Mouse (Mus musculus): Measurements from ENCODE around the gene Hk2. TPM values are rescaled to one million over a fixed set of nuclear protein-coding genes. Genes with fewer than 3 reads are reported as not detected.
A peak's percentile ranks its signal among the peaks of the same experiment; 100 is the strongest.

Hk2 gene
- polyA plus RNA-seq, 1 experiment from 2014 or later, result 31.0 TPM

DNA sequence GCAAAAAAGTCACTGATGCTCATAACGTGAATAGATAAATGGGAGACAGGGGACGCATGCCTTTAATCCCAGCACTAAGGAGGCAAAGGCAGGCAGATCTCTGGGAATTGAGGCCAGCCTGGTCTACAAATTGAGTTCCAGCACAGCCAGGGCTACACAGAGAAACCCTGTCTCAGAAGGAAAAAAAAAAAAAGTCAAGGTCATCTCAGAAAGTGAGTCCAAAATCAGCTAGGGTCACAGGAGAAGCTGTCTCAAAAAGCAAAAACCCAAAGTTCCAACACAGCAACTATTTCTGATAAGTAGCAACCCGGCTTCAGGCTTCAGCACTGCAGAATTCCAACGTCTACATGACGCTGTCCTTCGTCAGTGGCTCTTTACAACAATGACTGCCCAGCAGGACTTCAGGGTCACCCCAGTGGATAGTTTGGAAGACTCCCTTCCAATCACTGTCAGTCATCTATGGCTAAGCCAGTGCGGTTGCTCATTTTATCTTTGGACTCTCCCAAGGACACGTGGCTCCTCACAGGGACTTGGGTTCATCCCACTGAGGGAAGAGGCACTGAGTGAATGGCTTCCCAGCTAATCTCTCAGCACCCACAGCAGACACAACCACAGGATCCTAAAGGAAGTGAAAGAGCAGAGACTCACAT is 33.3 kb downstream of the Hk2 start:
- H3K27ac ChIP-seq (replicated peaks in 1 of 2; ENCODE audit: control insufficient read depth in 1 of 2, insufficient read depth in 1 of 2, low read depth in 2 of 2, low read length in 2 of 2), result peak overlapping the region; percentile 0 to 34; a peak in 2 of 4 replicates
- no peak for ATAC-seq (ENCODE audit: insufficient number of reproducible peaks, insufficient read depth, low FRiP score, low read depth)
- no peak overlapping the region for H3K4me2 ChIP-seq (ENCODE audit: low read length)
- H3K4me3 ChIP-seq (ENCODE audit: control insufficient read depth in 1 of 2, insufficient read depth in 1 of 2, low read depth in 1 of 2, low read length in 2 of 2), result no peak overlapping the region
- no peaks in the 10 kb centered on the region for H3K27me3 ChIP-seq (ENCODE audit: control insufficient read depth, insufficient read depth, low read length)
- WGBS, result 42% methylated on average over 8 of the region's 8 CpGs
- peaks cover 75% of the 10 kb centered on the region for H3K36me3 ChIP-seq (ENCODE audit: control insufficient read depth, insufficient read depth, low read length)
- H3K4me1 ChIP-seq (ENCODE audit: control insufficient read depth in 2 of 2, insufficient read depth in 2 of 2, low read length in 2 of 2), result 0 out of 4 replicates have a peak, but pooled peaks cover 0 to 3% of the 10 kb centered on the region in 2 experiments
- no peaks in the 10 kb centered on the region for H3K9me3 ChIP-seq (ENCODE audit: control insufficient read depth, low read length)
- H3K9ac ChIP-seq (ENCODE audit: low read length), result no peak overlapping the region

GRCm38 (mm10) chr6:82740269-82740668 is 34.0 kb downstream of the Hk2 start:
- H3K36me3 ChIP-seq (ENCODE audit: control insufficient read depth, insufficient read depth, low read length), result peaks cover 78% of the 10 kb centered on the region
- H3K9me3 ChIP-seq (ENCODE audit: control insufficient read depth, low read length), result no peaks in the 10 kb centered on the region
- H3K4me3 ChIP-seq (ENCODE audit: control insufficient read depth in 1 of 2, insufficient read depth in 1 of 2, low read depth in 1 of 2, low read length in 2 of 2), result no peak overlapping the region
- WGBS, result 23% methylated on average over 6 of the region's 6 CpGs
- H3K4me2 ChIP-seq (ENCODE audit: low read length), result no peak overlapping the region
- H3K9ac ChIP-seq (ENCODE audit: low read length), result peak overlapping the region; percentile 45; the same call in 1 of the 2 replicates
- H3K27ac ChIP-seq (replicated peaks in 1 of 2; ENCODE audit: control insufficient read depth in 1 of 2, insufficient read depth in 1 of 2, low read depth in 2 of 2, low read length in 2 of 2), result peak overlapping the region in 1 of 2 experiments; percentile 0; a peak in 1 of 4 replicates
- peak; percentile 32; the same call in 1 of the 2 replicates for ATAC-seq (ENCODE audit: insufficient number of reproducible peaks, insufficient read depth, low FRiP score, low read depth)
- 0 out of 4 replicates have a peak, but pooled peaks cover 0 to 3% of the 10 kb centered on the region in 2 experiments for H3K4me1 ChIP-seq (ENCODE audit: control insufficient read depth in 2 of 2, insufficient read depth in 2 of 2, low read length in 2 of 2)
- no peaks in the 10 kb centered on the region for H3K27me3 ChIP-seq (ENCODE audit: control insufficient read depth, insufficient read depth, low read length)

DNA sequence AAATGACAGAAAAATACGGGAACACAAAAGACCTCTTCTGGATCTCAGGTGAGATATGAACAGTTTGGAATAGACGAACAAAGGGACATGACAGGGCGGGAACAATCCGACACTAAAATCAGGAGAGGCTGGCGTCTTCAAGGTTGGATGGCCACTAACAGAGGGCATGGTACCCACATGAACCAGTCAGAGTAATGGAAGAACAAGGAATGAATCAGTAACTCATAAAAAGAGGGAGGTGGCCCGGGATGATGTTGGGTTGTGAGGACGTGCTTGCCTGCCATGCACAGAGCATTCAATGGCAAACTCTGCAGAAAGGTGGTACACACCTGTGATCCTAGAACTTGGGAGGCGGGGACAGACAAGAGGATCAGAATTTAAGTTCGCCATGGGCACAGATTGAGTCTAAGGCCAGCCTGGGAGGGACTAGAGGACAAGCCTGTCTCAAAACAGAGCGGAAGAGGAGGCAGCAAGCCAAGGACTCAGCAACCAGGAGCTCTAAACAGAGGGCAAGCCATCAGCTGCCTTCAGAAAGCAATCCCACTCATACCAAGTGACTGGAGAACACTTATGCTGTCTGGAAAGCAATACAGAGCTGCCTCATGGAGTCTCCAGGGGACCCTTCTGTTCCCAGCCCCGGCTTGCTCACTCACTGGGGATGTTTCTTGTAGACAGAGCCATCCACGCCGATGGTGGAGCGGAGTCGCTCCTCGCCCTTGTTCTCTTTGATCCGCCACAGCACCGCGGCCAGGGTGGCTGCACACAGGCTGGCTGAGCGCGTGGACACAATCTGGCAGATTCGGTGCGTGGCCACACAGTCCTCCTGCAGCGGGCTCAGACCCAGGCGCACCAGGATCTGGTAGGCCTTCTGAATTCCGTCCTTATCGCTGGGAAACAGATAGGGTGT is 36.4 kb downstream of the Hk2 start:
- H3K27ac ChIP-seq (replicated peaks in 1 of 2; ENCODE audit: control insufficient read depth in 1 of 2, insufficient read depth in 1 of 2, low read depth in 2 of 2, low read length in 2 of 2), result no peak overlapping the region
- H3K27me3 ChIP-seq (ENCODE audit: control insufficient read depth, insufficient read depth, low read length), result no peaks in the 10 kb centered on the region
- ATAC-seq (ENCODE audit: insufficient number of reproducible peaks, insufficient read depth, low FRiP score, low read depth), result no peak
- no peak overlapping the region for H3K4me3 ChIP-seq (ENCODE audit: control insufficient read depth in 1 of 2, insufficient read depth in 1 of 2, low read depth in 1 of 2, low read length in 2 of 2)
- 84% methylated on average over 27 of the region's 27 CpGs for WGBS
- peaks cover 80% of the 10 kb centered on the region for H3K36me3 ChIP-seq (ENCODE audit: control insufficient read depth, insufficient read depth, low read length)
- no peaks in the 10 kb centered on the region for H3K9me3 ChIP-seq (ENCODE audit: control insufficient read depth, low read length)
- H3K9ac ChIP-seq (ENCODE audit: low read length), result no peak overlapping the region
- 0 out of 4 replicates have a peak, but pooled peaks cover 0 to 3% of the 10 kb centered on the region in 2 experiments for H3K4me1 ChIP-seq (ENCODE audit: control insufficient read depth in 2 of 2, insufficient read depth in 2 of 2, low read length in 2 of 2)
- no peak overlapping the region for H3K4me2 ChIP-seq (ENCODE audit: low read length)

GRCm38 (mm10) chr6:82736626-82737600 is 37.3 kb downstream of the Hk2 start:
- Histone ChIP-seq H3K9ac (ENCODE audit: low read length) (no peak overlapping the region), H3K4me3 (ENCODE audit: control insufficient read depth in 1 of 2, insufficient read depth in 1 of 2, low read depth in 1 of 2, low read length in 2 of 2) (no peak overlapping the region), H3K9me3 (ENCODE audit: control insufficient read depth, low read length) (no peaks in the 10 kb centered on the region), H3K36me3 (ENCODE audit: control insufficient read depth, insufficient read depth, low read length) (peaks cover 76% of the 10 kb centered on the region), H3K4me1 (ENCODE audit: control insufficient read depth in 2 of 2, insufficient read depth in 2 of 2, low read length in 2 of 2) (0 out of 4 replicates have a peak, but pooled peaks cover 0 to 3% of the 10 kb centered on the region in 2 experiments), H3K27ac (replicated peaks in 1 of 2; ENCODE audit: control insufficient read depth in 1 of 2, insufficient read depth in 1 of 2, low read depth in 2 of 2, low read length in 2 of 2) (no peak overlapping the region), H3K4me2 (ENCODE audit: low read length) (no peak overlapping the region), H3K27me3 (ENCODE audit: control insufficient read depth, insufficient read depth, low read length) (no peaks in the 10 kb centered on the region)
- 80% methylated on average over 25 of the region's 25 CpGs for WGBS
- ATAC-seq (ENCODE audit: insufficient number of reproducible peaks, insufficient read depth, low FRiP score, low read depth), result no peak

DNA sequence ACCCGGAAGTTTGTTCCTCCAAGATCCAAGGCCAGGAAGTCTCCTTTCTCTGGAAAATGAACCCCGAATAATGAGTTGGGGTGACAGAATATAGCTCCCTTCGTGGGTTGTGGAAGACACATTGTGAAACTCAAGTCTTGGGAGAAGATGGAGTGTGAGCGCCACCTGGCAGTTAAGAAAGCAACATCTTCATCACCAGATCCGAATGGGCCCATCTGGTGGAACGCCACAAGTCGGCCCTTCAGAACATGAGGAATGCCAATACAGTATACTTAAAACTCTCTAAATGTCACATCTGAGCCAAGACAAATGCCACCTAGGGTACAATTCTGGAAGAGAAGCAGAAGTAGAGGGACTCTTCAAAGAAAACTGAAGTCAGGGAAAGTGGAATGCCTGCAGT is 38.9 kb downstream of the Hk2 start:
- no peaks in the 10 kb centered on the region for H3K9me3 ChIP-seq (ENCODE audit: control insufficient read depth, low read length)
- ATAC-seq (ENCODE audit: insufficient number of reproducible peaks, insufficient read depth, low FRiP score, low read depth), result no peak
- H3K27me3 ChIP-seq (ENCODE audit: control insufficient read depth, insufficient read depth, low read length), result no peaks in the 10 kb centered on the region
- no peak overlapping the region for H3K27ac ChIP-seq (replicated peaks in 1 of 2; ENCODE audit: control insufficient read depth in 1 of 2, insufficient read depth in 1 of 2, low read depth in 2 of 2, low read length in 2 of 2)
- WGBS, result 81% methylated on average over 7 of the region's 7 CpGs
- 0 out of 4 replicates have a peak, but pooled peaks cover 0 to 1% of the 10 kb centered on the region in 2 experiments for H3K4me1 ChIP-seq (ENCODE audit: control insufficient read depth in 2 of 2, insufficient read depth in 2 of 2, low read length in 2 of 2)
- H3K4me3 ChIP-seq (ENCODE audit: control insufficient read depth in 1 of 2, insufficient read depth in 1 of 2, low read depth in 1 of 2, low read length in 2 of 2), result no peak overlapping the region
- no peak overlapping the region for H3K4me2 ChIP-seq (ENCODE audit: low read length)
- H3K36me3 ChIP-seq (ENCODE audit: control insufficient read depth, insufficient read depth, low read length), result peaks cover 82% of the 10 kb centered on the region
- H3K9ac ChIP-seq (ENCODE audit: low read length), result no peak overlapping the region

GRCm38 (mm10) chr6:82728635-82729034 is 45.6 kb downstream of the Hk2 start:
- H3K27ac ChIP-seq (replicated peaks in 1 of 2; ENCODE audit: control insufficient read depth in 1 of 2, insufficient read depth in 1 of 2, low read depth in 2 of 2, low read length in 2 of 2), result no peak overlapping the region
- H3K4me2 ChIP-seq (ENCODE audit: low read length), result no peak overlapping the region
- no peaks in the 10 kb centered on the region for H3K9me3 ChIP-seq (ENCODE audit: control insufficient read depth, low read length)
- peaks cover 86% of the 10 kb centered on the region for H3K36me3 ChIP-seq (ENCODE audit: control insufficient read depth, insufficient read depth, low read length)
- H3K4me3 ChIP-seq (ENCODE audit: control insufficient read depth in 1 of 2, insufficient read depth in 1 of 2, low read depth in 1 of 2, low read length in 2 of 2), result no peak overlapping the region
- H3K9ac ChIP-seq (ENCODE audit: low read length), result no peak overlapping the region
- WGBS, result 55% methylated on average over 21 of the region's 21 CpGs
- ATAC-seq (ENCODE audit: insufficient number of reproducible peaks, insufficient read depth, low FRiP score, low read depth), result peak; percentile 55; the same call in 1 of the 2 replicates
- no peaks in the 10 kb centered on the region for H3K27me3 ChIP-seq (ENCODE audit: control insufficient read depth, insufficient read depth, low read length)
- H3K4me1 ChIP-seq (ENCODE audit: control insufficient read depth in 2 of 2, insufficient read depth in 2 of 2, low read length in 2 of 2), result peaks cover 10 to 11% of the 10 kb centered on the region in 2 experiments

DNA sequence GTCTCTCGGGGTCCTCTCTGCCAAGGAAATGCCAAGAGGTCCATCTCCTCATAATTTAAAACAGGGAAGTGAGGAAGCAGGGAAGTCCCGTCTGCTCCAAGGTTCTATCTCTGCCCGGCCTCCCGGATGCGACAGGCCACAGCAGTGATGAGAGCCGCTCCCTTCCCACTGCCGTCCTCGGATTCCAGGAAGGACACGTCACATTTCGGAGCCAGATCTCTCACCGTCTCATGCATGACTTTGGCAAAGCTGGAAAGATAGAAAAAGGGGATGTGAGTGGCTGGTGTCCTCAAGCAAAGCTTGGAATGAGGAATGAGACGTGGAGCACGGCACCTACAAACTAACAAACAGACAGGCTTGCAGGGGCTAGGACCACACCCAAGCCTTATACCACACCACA is 47.0 kb downstream of the Hk2 start:
- H3K4me2 ChIP-seq (ENCODE audit: low read length), result no peak overlapping the region
- H3K9me3 ChIP-seq (ENCODE audit: control insufficient read depth, low read length), result no peaks in the 10 kb centered on the region
- peaks cover 19 to 20% of the 10 kb centered on the region in 2 experiments for H3K4me1 ChIP-seq (ENCODE audit: control insufficient read depth in 2 of 2, insufficient read depth in 2 of 2, low read length in 2 of 2)
- H3K9ac ChIP-seq (ENCODE audit: low read length), result no peak overlapping the region
- 81% methylated on average over 13 of the region's 13 CpGs for WGBS
- H3K36me3 ChIP-seq (ENCODE audit: control insufficient read depth, insufficient read depth, low read length), result peaks cover 80% of the 10 kb centered on the region
- no peaks in the 10 kb centered on the region for H3K27me3 ChIP-seq (ENCODE audit: control insufficient read depth, insufficient read depth, low read length)
- H3K4me3 ChIP-seq (ENCODE audit: control insufficient read depth in 1 of 2, insufficient read depth in 1 of 2, low read depth in 1 of 2, low read length in 2 of 2), result no peak overlapping the region
- no peak overlapping the region for H3K27ac ChIP-seq (replicated peaks in 1 of 2; ENCODE audit: control insufficient read depth in 1 of 2, insufficient read depth in 1 of 2, low read depth in 2 of 2, low read length in 2 of 2)
- ATAC-seq (ENCODE audit: insufficient number of reproducible peaks, insufficient read depth, low FRiP score, low read depth), result no peak

Measured in heart, embryonic 14.5 days (tissue).